Mouse (Mus musculus) E14TG2a.4 (cell line): Measurements from ENCODE around the gene Psma3.

ENCODE experiments used
- CTCF ChIP-seq: conservative IDR thresholded peaks from 2 replicates; pipeline ENCODE4 v1.5.1; 2014; ENCODE audit warnings: low read length
- NANOG ChIP-seq: IDR thresholded peaks from 2 replicates; pipeline ENCODE4 v1.6.1; 2014; ENCODE audit warnings: borderline replicate concordance, low read length, mixed read lengths

GRCm38 (mm10) chr12:71035826-71036225, 61.4 kb downstream of the Psma3 start:
- no peak for TF ChIP-seq CTCF
- TF ChIP-seq NANOG = no peak
